Mouse (Mus musculus) liver, embryonic 14.5 days (tissue): ENCODE measurements around the gene Ccnjl. TPM values are rescaled to one million over a fixed set of nuclear protein-coding genes. Genes with fewer than 3 reads are reported as not detected.
A peak's percentile ranks its signal among the peaks of the same experiment; 100 is the strongest.

Experiments
- ATAC-seq: fragments of 200-750 bp; cut with Nextera tagmentation; 2 replicates; pipeline ENCODE4 v1.8.0; 2017; ENCODE audit warnings: moderate number of reproducible peaks, mild to moderate bottlenecking, moderate library complexity; ENCODE audit not compliant: insufficient read depth
- DNase-seq, 3 experiments: peaks; one replicate each; pipeline ENCODE4 v3.0.0-alpha.2; 2012 to 2013; ENCODE audit warnings: low read depth in 3 of 3, low spot score in 3 of 3
- H3K27ac ChIP-seq: fragments of 300-500 bp; sonication (generic); 2 replicates; pipeline ENCODE4 v1.5.1; 2014; ENCODE audit warnings: moderate library complexity, mild to moderate bottlenecking, control low read depth, inconsistent platforms
- H3K27me3 ChIP-seq: fragments of 300-500 bp; sonication (generic); 2 replicates; pipeline ENCODE4 v1.6.1; 2014; ENCODE audit warnings: mild to moderate bottlenecking, low read length, moderate library complexity; ENCODE audit not compliant: control insufficient read depth, insufficient read depth
- H3K36me3 ChIP-seq: fragments of 300-500 bp; sonication (generic); replicated peaks from 2 replicates; pipeline ENCODE4 v1.6.1; 2014; ENCODE audit warnings: low read depth; ENCODE audit not compliant: control insufficient read depth, insufficient read depth
- H3K4me1 ChIP-seq, 2 experiments: fragments of 200-500 bp in 1 of 2; fragments of 300-500 bp in 1 of 2; sonication (generic) in 1 of 2; replicated peaks; 2 replicates each; pipeline ENCODE4 v1.6.1; 2012 to 2014; ENCODE audit warnings: antibody characterized with exemption in 1 of 2, inconsistent platforms in 1 of 2, low read length in 1 of 2; ENCODE audit not compliant: control insufficient read depth in 2 of 2, insufficient read depth in 2 of 2
- H3K4me2 ChIP-seq: fragments of 300-500 bp; sonication (generic); 2 replicates; pipeline ENCODE4 v1.6.1; 2014; ENCODE audit warnings: low read depth, mild to moderate bottlenecking, control low read depth, moderate library complexity
- H3K4me3 ChIP-seq, 2 experiments: fragments of 200-500 bp in 1 of 2; fragments of 300-500 bp in 1 of 2; sonication (generic) in 1 of 2; 2 replicates each; pipeline ENCODE4 v1.5.1; 2012 to 2014; ENCODE audit warnings: low read depth in 2 of 2, low read length in 2 of 2, mild to moderate bottlenecking in 2 of 2, control low read depth in 1 of 2, inconsistent platforms in 1 of 2, moderate library complexity in 1 of 2; ENCODE audit not compliant: insufficient read depth in 1 of 2
- H3K9ac ChIP-seq: fragments of 300-500 bp; sonication (generic); replicated peaks from 2 replicates; pipeline ENCODE4 v1.6.1; 2014; ENCODE audit warnings: mild to moderate bottlenecking, control low read depth, moderate library complexity
- H3K9me3 ChIP-seq: fragments of 300-500 bp; sonication (generic); 2 replicates; pipeline ENCODE4 v1.6.1; 2016; ENCODE audit warnings: low read length, mixed read lengths; ENCODE audit not compliant: control insufficient read depth
- CTCF ChIP-seq: IDR thresholded peaks from 2 replicates; pipeline ENCODE4 v1.5.1; 2016; ENCODE audit warnings: antibody characterized with exemption, low read depth, control low read depth
- EP300 ChIP-seq: IDR thresholded peaks from 2 replicates; pipeline ENCODE4 v1.6.1; 2016; ENCODE audit warnings: antibody characterized with exemption, low read depth
- WGBS: fragments of 180-500 bp; shearing (Covaris S2); extraction: QIAGEN DNeasy Blood & Tissue Kit; methylation state at CpG from one replicate; pipeline ENCODE4 v1.1.7; 2014; ENCODE audit not compliant: insufficient replicate concordance; 5-methylcytosine and 5-hydroxymethylcytosine counted together
- polyA plus RNA-seq, 2 experiments: library from polyadenylated mRNA; depleted of rRNA in 1 of 2; stranded (reverse) in 1 of 2; unstranded in 1 of 2; fragments of >200 nt; fragmentation: Nextera tagmentation in 1 of 2; extraction: Ambion mirVana in 1 of 2; gene quantifications; 2 replicates each; pipeline versions ENCODE4 v1.2.1 to v1.2.3; 2012 to 2014

The Ccnjl gene
- polyA plus RNA-seq, 2 experiments, result 0.79 to 1.5 TPM

DNA sequence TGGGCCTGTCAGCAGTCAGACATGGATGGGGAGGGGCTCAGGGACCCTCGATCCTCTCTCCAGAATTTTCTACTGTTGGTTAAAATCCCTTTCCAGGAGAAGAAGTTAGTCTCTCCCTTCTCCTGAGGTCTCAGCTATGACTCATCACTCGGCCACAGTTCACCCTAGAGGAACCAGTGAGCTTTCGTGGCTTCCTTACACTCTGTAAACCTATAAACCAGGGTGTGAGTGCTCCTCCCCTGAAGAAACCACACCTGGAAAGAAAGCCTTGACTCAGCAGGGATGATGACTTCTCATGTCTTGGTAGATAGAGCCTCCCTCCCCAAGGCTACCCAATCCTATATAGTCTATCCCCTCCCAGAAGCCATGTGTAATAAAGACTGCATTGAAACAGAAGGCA, 23.2 kb downstream of the Ccnjl start:
- Histone ChIP-seq H3K4me3 (no peak overlapping the region), H3K9me3 (no peaks in the 10 kb centered on the region), H3K27me3 (no peaks in the 10 kb centered on the region), H3K36me3 (no peaks in the 10 kb centered on the region), H3K27ac (no peak overlapping the region), H3K4me1 (peaks cover 0 to 23% of the 10 kb centered on the region in 2 experiments; a peak in 2 of 4 replicates), H3K9ac (no peak overlapping the region), H3K4me2 (no peak overlapping the region)
- TF ChIP-seq EP300 (no peak), CTCF (no peak)
- ATAC-seq (no peak), DNase-seq (no peak)
- WGBS, result 38% methylated on average over 3 of the region's 3 CpGs

DNA sequence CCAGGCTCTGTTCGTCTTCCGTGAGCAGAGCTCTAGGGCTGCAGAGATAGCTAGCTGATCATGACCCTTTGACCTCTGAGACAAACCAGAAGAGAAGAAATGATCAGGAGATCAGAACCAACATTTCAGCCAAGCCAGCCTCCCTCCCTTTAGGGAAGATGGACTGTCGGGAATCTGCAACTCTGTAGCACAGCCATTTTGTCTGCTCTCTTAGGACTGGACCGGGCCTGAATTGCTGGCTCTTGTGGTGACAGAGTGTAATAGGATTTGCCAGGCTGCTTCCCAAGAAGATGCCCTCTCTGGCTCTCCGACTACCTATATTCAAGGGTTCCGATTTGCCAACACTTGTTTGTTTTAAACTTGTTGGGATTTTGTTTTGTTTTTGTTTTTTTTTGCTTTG, 24.1 kb downstream of the Ccnjl start:
- Histone ChIP-seq H3K4me2 (no peak overlapping the region), H3K4me1 (peaks cover 0 to 23% of the 10 kb centered on the region in 2 experiments; a peak in 2 of 4 replicates), H3K27me3 (no peaks in the 10 kb centered on the region), H3K9me3 (no peaks in the 10 kb centered on the region), H3K9ac (no peak overlapping the region), H3K36me3 (no peaks in the 10 kb centered on the region), H3K27ac (no peak overlapping the region), H3K4me3 (no peak overlapping the region)
- DNase-seq, result no peak
- WGBS, result 64% methylated on average over 6 of the region's 6 CpGs
- TF ChIP-seq CTCF (no peak), EP300 (no peak)
- ATAC-seq, result no peak

DNA sequence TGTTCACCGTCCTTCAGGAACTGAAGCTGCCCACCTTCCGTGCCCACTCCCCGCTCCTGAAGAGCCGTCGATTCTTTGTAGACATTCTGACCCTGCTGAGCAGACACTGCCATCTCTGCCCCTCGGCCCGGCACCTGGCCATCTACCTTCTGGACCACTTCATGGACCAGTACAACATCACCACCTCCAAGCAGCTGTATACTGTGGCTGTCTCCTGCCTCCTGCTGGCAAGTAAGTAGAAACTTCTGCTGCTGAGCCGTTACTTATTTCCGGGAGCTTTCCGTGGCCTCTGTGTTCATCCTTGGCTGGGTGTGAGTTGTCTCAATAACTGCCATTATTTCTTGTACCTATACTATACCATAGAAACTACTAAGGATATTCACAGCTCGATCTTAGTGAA, 28.0 kb downstream of the Ccnjl start:
- H3K9ac ChIP-seq, result no peak overlapping the region
- no peak overlapping the region for H3K4me2 ChIP-seq
- H3K36me3 ChIP-seq, result no peaks in the 10 kb centered on the region
- H3K27me3 ChIP-seq, result no peaks in the 10 kb centered on the region
- ATAC-seq (no peak), DNase-seq (no peak)
- H3K4me1 ChIP-seq, result peaks cover 0 to 6% of the 10 kb centered on the region in 2 experiments; a peak in 2 of 4 replicates
- TF ChIP-seq CTCF, result peak; percentile 34; the same call in 1 of the 2 replicates
- no peak for TF ChIP-seq EP300
- H3K27ac ChIP-seq, result no peak overlapping the region
- no peaks in the 10 kb centered on the region for H3K9me3 ChIP-seq
- no peak overlapping the region for H3K4me3 ChIP-seq
- WGBS, result 70% methylated on average over 11 of the region's 11 CpGs

DNA sequence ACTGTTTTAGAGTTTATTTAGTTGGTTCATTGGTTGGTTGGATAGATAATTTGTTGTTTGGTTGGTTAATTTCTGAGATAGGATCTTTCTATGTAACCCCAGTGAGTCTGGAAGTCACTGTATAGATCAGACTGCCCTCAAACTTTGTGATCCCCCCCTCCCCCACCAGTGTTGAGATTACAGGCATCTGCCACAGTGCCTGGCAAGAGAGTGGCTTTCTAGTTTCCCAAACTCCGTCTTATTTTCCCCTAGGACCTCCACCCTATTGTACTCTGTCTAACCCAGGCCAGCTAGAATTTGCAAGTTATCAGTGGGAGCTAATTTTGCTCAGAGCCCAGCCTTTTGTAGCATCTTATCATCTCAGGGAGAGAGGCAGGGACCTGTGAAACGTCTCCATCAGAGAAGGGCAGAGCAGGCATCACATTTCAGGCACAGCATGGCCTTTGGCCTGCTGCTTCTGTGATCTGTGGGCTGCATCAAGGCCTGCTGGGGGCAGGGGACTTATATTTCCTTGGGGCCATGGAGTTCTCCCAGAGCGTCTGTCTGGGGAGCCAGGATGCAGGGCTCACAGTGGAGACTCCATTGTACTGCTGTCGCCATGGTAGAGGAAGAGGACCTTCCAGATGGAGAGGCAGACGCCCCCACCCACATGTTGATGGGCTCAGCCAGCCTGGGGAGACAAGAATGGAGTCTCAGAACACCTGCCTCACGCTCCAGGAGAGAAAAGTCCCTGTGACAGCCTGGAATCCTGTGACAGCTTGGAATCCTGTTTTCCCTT, 31.1 kb downstream of the Ccnjl start:
- DNase-seq, result no peak
- no peak for ATAC-seq
- Histone ChIP-seq H3K9me3 (no peaks in the 10 kb centered on the region), H3K9ac (no peak overlapping the region), H3K4me3 (no peak overlapping the region), H3K27ac (no peak overlapping the region), H3K4me1 (peaks cover 0 to 5% of the 10 kb centered on the region in 2 experiments; a peak in 2 of 4 replicates), H3K36me3 (no peaks in the 10 kb centered on the region), H3K27me3 (no peaks in the 10 kb centered on the region), H3K4me2 (no peak overlapping the region)
- 51% methylated on average over 6 of the region's 6 CpGs for WGBS
- TF ChIP-seq EP300, result no peak
- no peak for TF ChIP-seq CTCF

DNA sequence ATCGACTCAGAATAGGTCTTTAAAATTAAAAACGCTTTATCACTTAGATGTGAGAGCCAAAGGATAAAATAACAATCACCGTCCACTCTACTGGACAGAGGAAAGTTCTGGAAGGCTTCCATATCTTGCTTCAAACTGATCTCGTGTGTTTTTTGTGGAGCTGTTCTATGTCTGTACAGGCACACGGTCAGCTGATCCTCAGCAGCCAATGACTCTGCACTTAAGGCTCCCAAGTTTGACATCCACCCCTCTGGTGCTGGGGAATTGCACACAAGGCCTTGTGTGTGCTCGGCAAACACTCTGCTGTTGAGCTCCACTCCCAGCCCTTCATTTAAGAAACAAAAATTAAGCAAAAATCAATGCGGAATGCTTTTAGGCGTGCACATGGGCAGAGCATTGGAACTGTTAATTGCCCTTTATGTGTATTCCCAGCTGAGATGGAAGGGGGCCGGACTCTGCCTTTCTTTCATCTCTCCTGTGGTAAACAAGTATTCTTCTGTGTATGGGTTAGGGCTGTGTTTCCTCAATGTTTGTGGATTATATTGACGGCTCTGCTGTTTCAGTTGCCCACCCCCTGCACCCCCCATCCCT, 35.2 kb downstream of the Ccnjl start:
- Histone ChIP-seq H3K4me1 (peaks cover 0 to 5% of the 10 kb centered on the region in 2 experiments; a peak in 2 of 4 replicates), H3K27me3 (no peaks in the 10 kb centered on the region), H3K9me3 (no peaks in the 10 kb centered on the region), H3K9ac (no peak overlapping the region), H3K27ac (no peak overlapping the region), H3K4me3 (no peak overlapping the region), H3K4me2 (no peak overlapping the region), H3K36me3 (no peaks in the 10 kb centered on the region)
- no peak for DNase-seq
- no peak for ATAC-seq
- WGBS, result 61% methylated on average over 10 of the region's 10 CpGs
- TF ChIP-seq CTCF, result no peak
- no peak for TF ChIP-seq EP300
